Mouse (Mus musculus): ENCODE data around the gene Supt6. TPM values are rescaled to one million over a fixed set of nuclear protein-coding genes. Genes with fewer than 3 reads are reported as not detected.

Supt6 gene
- polyA plus RNA-seq, 1 experiment from 2014 or later = 16.6 TPM

GRCm38 (mm10) chr11:78164604-78164923 is 81.2 kb downstream of the Supt6 start:
- WGBS = under 1% methylated on average over 14 of the region's 14 CpGs
- ATAC-seq (ENCODE audit: extremely low read depth, insufficient number of reproducible peaks, low FRiP score, low TSS enrichment) = no peak

GRCm38 (mm10) chr11:78163681-78164603 is 81.8 kb downstream of the Supt6 start:
- peak overlapping the region; percentile 94 for H3K9ac ChIP-seq
- ATAC-seq (ENCODE audit: extremely low read depth, insufficient number of reproducible peaks, low FRiP score, low TSS enrichment) = peak; percentile 15; the same call in 1 of the 2 replicates
- H3K4me1 ChIP-seq = peaks cover 45% of the 10 kb centered on the region
- H3K4me3 ChIP-seq = peak overlapping the region; percentile 84
- peaks cover 36% of the 10 kb centered on the region for H3K36me3 ChIP-seq
- H3K4me2 ChIP-seq = peak overlapping the region; percentile 80
- no peaks in the 10 kb centered on the region for H3K27me3 ChIP-seq (replicated peaks)
- H3K27ac ChIP-seq (replicated peaks) = peak overlapping the region; percentile 96
- 1% methylated on average over 22 of the region's 22 CpGs for WGBS
- H3K9me3 ChIP-seq = no peaks in the 10 kb centered on the region

More at GRCm38 (mm10) chr11:78164604-78164923, 81.2 kb downstream of the Supt6 start:
- Histone ChIP-seq H3K27ac (replicated peaks) (peak overlapping the region; percentile 96), H3K4me1 (peaks cover 41% of the 10 kb centered on the region), H3K4me2 (peak overlapping the region; percentile 80), H3K4me3 (peak overlapping the region; percentile 84), H3K27me3 (replicated peaks) (no peaks in the 10 kb centered on the region), H3K9ac (peak overlapping the region; percentile 94), H3K36me3 (peaks cover 30% of the 10 kb centered on the region), H3K9me3 (no peaks in the 10 kb centered on the region)

- H3K36me3 ChIP-seq = peaks cover 45% of the 10 kb centered on the region
- no peaks in the 10 kb centered on the region for H3K27me3 ChIP-seq (replicated peaks)
- WGBS = 74% methylated on average over 2 of the region's 2 CpGs
Measured at GRCm38 (mm10) chr11:78163045-78163444, 82.7 kb downstream of the Supt6 start.

GRCm38 (mm10) chr11:78162504-78162903 is 83.3 kb downstream of the Supt6 start:
- ATAC-seq (ENCODE audit: extremely low read depth, insufficient number of reproducible peaks, low FRiP score, low TSS enrichment) = no peak
- H3K9me3 ChIP-seq = no peaks in the 10 kb centered on the region
- H3K4me1 ChIP-seq = peaks cover 45% of the 10 kb centered on the region
- no peaks in the 10 kb centered on the region for H3K27me3 ChIP-seq (replicated peaks)
- H3K9ac ChIP-seq = peak overlapping the region; percentile 94
- peak overlapping the region; percentile 80 for H3K4me2 ChIP-seq
- H3K36me3 ChIP-seq = peaks cover 50% of the 10 kb centered on the region
- 68% methylated on average over 6 of the region's 6 CpGs for WGBS
- H3K4me3 ChIP-seq = peak overlapping the region; percentile 84
- peak overlapping the region; percentile 96 for H3K27ac ChIP-seq (replicated peaks)

More at GRCm38 (mm10) chr11:78163045-78163444, 82.7 kb downstream of the Supt6 start:
- Histone ChIP-seq H3K4me1 (peaks cover 45% of the 10 kb centered on the region), H3K4me2 (peak overlapping the region; percentile 80), H3K27ac (replicated peaks) (peak overlapping the region; percentile 96), H3K9me3 (no peaks in the 10 kb centered on the region), H3K9ac (peak overlapping the region; percentile 94), H3K4me3 (peak overlapping the region; percentile 84)
- no peak for ATAC-seq (ENCODE audit: extremely low read depth, insufficient number of reproducible peaks, low FRiP score, low TSS enrichment)

GRCm38 (mm10) chr11:78161968-78162367 is 83.8 kb downstream of the Supt6 start:
- H3K9me3 ChIP-seq = no peaks in the 10 kb centered on the region
- ATAC-seq (ENCODE audit: extremely low read depth, insufficient number of reproducible peaks, low FRiP score, low TSS enrichment) = no peak
- H3K27ac ChIP-seq (replicated peaks) = peak overlapping the region; percentile 96; the same call in 1 of the 2 replicates
- whole genome bisulfite sequencing = 74% methylated on average over 4 of the region's 4 CpGs
- peaks cover 45% of the 10 kb centered on the region for H3K4me1 ChIP-seq
- peak overlapping the region; percentile 80 for H3K4me2 ChIP-seq
- H3K4me3 ChIP-seq = peak overlapping the region; percentile 84; the same call in 1 of the 2 replicates
- peaks cover 55% of the 10 kb centered on the region for H3K36me3 ChIP-seq
- H3K27me3 ChIP-seq (replicated peaks) = no peaks in the 10 kb centered on the region
- H3K9ac ChIP-seq = peak overlapping the region; percentile 17

GRCm38 (mm10) chr11:78161169-78161568 is 84.6 kb downstream of the Supt6 start:
- Histone ChIP-seq H3K4me1 (peaks cover 37% of the 10 kb centered on the region), H3K27ac (replicated peaks) (0 out of 2 replicates have a peak overlapping the region, but pooled peaks have one; percentile 15), H3K4me3 (no peak overlapping the region), H3K27me3 (replicated peaks) (no peaks in the 10 kb centered on the region), H3K9me3 (no peaks in the 10 kb centered on the region), H3K36me3 (peaks cover 63% of the 10 kb centered on the region), H3K9ac (peak overlapping the region; percentile 37; the same call in 1 of the 2 replicates), H3K4me2 (no peak overlapping the region)
- WGBS = 88% methylated on average over 14 of the region's 14 CpGs
- ATAC-seq (ENCODE audit: extremely low read depth, insufficient number of reproducible peaks, low FRiP score, low TSS enrichment) = no peak

- no peak overlapping the region for H3K9ac ChIP-seq
- H3K4me1 ChIP-seq = peaks cover 32% of the 10 kb centered on the region
- WGBS = 86% methylated on average over 3 of the region's 3 CpGs
- no peaks in the 10 kb centered on the region for H3K9me3 ChIP-seq
- H3K27me3 ChIP-seq (replicated peaks) = no peaks in the 10 kb centered on the region
- H3K4me3 ChIP-seq = no peak overlapping the region
- H3K27ac ChIP-seq (replicated peaks) = no peak overlapping the region
- H3K36me3 ChIP-seq = peaks cover 68% of the 10 kb centered on the region
- ATAC-seq (ENCODE audit: extremely low read depth, insufficient number of reproducible peaks, low FRiP score, low TSS enrichment) = no peak
- no peak overlapping the region for H3K4me2 ChIP-seq
Measured at GRCm38 (mm10) chr11:78160675-78161074, 85.1 kb downstream of the Supt6 start.

GRCm38 (mm10) chr11:78160171-78160570 is 85.6 kb downstream of the Supt6 start:
- H3K36me3 ChIP-seq = peaks cover 73% of the 10 kb centered on the region

GRCm38 (mm10) chr11:78159557-78159956 is 86.2 kb downstream of the Supt6 start:
- Histone ChIP-seq H3K27ac (replicated peaks) (no peak overlapping the region), H3K27me3 (replicated peaks) (no peaks in the 10 kb centered on the region), H3K9ac (no peak overlapping the region), H3K36me3 (peaks cover 80% of the 10 kb centered on the region), H3K4me2 (no peak overlapping the region), H3K4me3 (no peak overlapping the region), H3K4me1 (peaks cover 31% of the 10 kb centered on the region), H3K9me3 (no peaks in the 10 kb centered on the region)
- WGBS = 69% methylated on average over 7 of the region's 7 CpGs
- ATAC-seq (ENCODE audit: extremely low read depth, insufficient number of reproducible peaks, low FRiP score, low TSS enrichment) = no peak

More at GRCm38 (mm10) chr11:78160171-78160570, 85.6 kb downstream of the Supt6 start:
- ATAC-seq (ENCODE audit: extremely low read depth, insufficient number of reproducible peaks, low FRiP score, low TSS enrichment) = no peak
- Histone ChIP-seq H3K4me2 (no peak overlapping the region), H3K9me3 (no peaks in the 10 kb centered on the region), H3K9ac (no peak overlapping the region), H3K4me1 (peaks cover 31% of the 10 kb centered on the region), H3K27ac (replicated peaks) (no peak overlapping the region), H3K27me3 (replicated peaks) (no peaks in the 10 kb centered on the region), H3K4me3 (no peak overlapping the region)
- 83% methylated on average over 18 of the region's 18 CpGs for WGBS

GRCm38 (mm10) chr11:78159096-78159495 is 86.7 kb downstream of the Supt6 start:
- Histone ChIP-seq H3K27me3 (replicated peaks) (no peaks in the 10 kb centered on the region), H3K9ac (no peak overlapping the region; the same call in 1 of the 2 replicates), H3K4me2 (no peak overlapping the region), H3K36me3 (peaks cover 84% of the 10 kb centered on the region), H3K9me3 (no peaks in the 10 kb centered on the region), H3K4me3 (no peak overlapping the region), H3K27ac (replicated peaks) (no peak overlapping the region), H3K4me1 (peaks cover 30% of the 10 kb centered on the region)
- 18% methylated on average over 2 of the region's 2 CpGs for WGBS
- ATAC-seq (ENCODE audit: extremely low read depth, insufficient number of reproducible peaks, low FRiP score, low TSS enrichment) = no peak

Measured in heart, embryonic 13.5 days (tissue).